Mouse (Mus musculus): ENCODE data around the gene Dgki.
"Not testable (repeated sequence)": the region's sequence is repeated elsewhere in the genome, so short reads cannot be mapped to it uniquely, and the experiment has no call there.

Dgki gene

GRCm38 (mm10) chr6:37150038-37150437 lies 149.9 kb downstream of the Dgki start:
- no peak for DNase-seq (ENCODE audit: low read depth)

DNA sequence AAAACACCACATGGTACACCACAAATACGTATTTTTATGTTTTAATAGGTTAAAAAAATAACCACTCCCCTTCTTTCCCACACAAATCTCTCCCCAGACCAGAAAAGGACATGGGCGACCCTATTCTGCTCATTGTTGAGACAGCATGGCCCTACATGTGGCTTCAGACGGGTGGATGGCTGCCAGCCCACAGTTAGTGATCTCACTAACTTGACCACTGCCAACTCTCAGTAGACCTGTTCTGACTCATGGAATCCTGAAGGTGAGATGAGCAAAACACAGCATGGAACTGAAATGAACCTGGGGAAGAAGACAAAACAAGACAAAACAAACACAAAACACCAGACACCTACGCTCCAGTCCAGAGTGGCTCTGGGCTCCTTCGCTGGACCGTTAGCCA lies 150.8 kb downstream of the Dgki start:
- DNase-seq (ENCODE audit: low read depth), result peak; percentile 13

GRCm38 (mm10) chr6:37147431-37148022 lies 152.5 kb downstream of the Dgki start:
- no peak for DNase-seq (ENCODE audit: low read depth)

DNA sequence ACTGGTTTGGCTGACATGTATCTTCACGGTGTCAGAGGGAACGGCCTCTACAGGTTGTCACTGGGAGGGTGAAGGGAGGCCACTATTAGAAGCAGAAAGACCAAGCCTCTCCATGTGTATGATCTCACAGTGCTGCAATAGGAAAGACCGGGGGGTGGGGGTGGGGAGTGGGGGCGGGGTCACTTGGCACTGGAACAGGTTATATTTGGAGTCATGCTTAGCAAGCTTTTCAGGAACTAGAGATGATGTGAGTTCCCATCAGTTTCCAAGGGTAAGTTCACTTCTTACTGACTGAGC lies 156.2 kb downstream of the Dgki start:
- DNase-seq (ENCODE audit: low read depth), result no peak

GRCm38 (mm10) chr6:37142991-37143866 lies 156.8 kb downstream of the Dgki start:
- DNase-seq (ENCODE audit: low read depth), result peak; percentile 77

GRCm38 (mm10) chr6:37138816-37139215 lies 161.2 kb downstream of the Dgki start:
- DNase-seq (ENCODE audit: low read depth), result no peak

- DNase-seq (ENCODE audit: low read depth), result no peak
These were observed 168.7 kb downstream of the Dgki start for GRCm38 (mm10) chr6:37131257-37131656.

DNA sequence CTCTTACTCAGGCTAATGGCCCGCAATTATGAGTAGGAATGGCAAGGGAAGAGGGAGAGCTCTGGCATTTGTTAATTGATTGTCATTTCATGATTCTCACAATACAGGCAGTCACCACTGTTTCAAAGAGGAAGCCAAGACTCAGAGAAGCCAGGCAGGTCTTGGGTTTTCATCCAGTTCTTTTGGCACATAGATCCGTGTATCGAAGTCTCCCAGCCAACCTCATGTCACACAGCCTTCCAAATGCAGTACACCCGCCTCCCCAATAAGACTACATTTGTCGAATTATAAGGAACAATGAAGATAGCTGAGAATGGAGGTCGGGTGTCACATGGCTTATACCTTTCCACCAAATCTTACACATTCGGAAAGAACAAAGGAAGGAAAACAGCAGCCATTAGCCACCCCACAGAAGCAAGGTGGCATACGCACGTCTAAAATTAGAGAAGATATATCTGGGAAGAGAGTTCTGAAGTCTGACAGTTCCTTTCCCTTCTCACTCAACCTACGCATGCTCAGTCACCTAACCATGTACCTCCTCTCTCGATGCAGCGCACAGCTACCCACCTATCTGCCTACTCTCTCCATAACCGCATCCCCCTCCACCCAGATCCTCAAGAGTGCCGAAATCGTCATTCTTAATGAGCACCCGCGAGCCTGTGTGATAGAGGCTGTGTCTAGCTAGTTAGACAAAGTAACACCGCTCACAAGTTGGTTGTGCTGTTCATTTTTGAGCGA lies 179.4 kb downstream of the Dgki start:
- no peak for DNase-seq (ENCODE audit: low read depth)

DNA sequence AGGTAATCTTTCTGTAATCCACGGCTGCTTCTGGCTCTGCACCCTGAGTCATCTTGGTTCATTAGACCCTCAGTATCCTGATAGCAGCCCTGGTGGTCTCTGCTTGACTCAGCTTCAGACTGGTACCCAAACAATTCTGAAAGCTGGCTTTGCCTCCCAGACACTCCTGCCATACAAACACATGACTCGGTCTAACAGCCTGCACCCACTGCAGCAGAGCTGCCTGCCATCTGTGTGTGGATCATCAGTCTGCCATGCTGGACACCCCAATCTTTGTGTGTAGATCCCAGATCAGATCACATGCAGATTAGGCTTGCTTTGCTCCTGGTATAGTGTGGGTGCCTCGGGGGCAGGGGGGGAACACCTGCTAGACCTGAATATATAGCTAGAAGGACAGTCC lies 180.8 kb downstream of the Dgki start:
- no peak for DNase-seq (ENCODE audit: low read depth)

DNA sequence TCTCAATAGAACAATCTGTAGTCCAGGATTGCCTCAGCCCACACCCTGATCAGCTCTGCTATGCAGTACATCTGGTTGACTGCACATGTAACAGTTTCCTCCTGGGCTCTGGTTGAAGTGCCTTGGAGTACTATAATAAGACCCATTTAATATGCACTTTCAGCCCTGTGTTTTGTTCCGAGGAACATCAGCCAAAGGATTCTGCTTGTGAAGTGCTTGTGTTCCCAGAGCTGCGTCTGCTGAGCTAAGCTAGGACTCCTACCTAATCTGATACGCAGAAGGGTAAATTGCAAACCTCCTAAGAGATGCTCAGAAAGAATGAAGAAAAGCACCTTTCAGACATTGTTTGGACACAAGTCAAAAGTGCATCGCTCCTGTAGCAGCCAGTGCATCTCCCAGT lies 186.9 kb downstream of the Dgki start:
- DNase-seq (ENCODE audit: low read depth), result no peak

- DNase-seq (ENCODE audit: low read depth), result not testable (repeated sequence)
These were observed 193.7 kb downstream of the Dgki start for GRCm38 (mm10) chr6:37106236-37106635.

GRCm38 (mm10) chr6:37100413-37100812 lies 199.6 kb downstream of the Dgki start:
- peak; percentile 17 for DNase-seq (ENCODE audit: low read depth)

GRCm38 (mm10) chr6:37097356-37098155 lies 202.4 kb downstream of the Dgki start:
- DNase-seq (ENCODE audit: low read depth), result peak; percentile 98

- no peak for DNase-seq (ENCODE audit: low read depth)
These were observed 203.1 kb downstream of the Dgki start for GRCm38 (mm10) chr6:37096840-37097305.

DNA sequence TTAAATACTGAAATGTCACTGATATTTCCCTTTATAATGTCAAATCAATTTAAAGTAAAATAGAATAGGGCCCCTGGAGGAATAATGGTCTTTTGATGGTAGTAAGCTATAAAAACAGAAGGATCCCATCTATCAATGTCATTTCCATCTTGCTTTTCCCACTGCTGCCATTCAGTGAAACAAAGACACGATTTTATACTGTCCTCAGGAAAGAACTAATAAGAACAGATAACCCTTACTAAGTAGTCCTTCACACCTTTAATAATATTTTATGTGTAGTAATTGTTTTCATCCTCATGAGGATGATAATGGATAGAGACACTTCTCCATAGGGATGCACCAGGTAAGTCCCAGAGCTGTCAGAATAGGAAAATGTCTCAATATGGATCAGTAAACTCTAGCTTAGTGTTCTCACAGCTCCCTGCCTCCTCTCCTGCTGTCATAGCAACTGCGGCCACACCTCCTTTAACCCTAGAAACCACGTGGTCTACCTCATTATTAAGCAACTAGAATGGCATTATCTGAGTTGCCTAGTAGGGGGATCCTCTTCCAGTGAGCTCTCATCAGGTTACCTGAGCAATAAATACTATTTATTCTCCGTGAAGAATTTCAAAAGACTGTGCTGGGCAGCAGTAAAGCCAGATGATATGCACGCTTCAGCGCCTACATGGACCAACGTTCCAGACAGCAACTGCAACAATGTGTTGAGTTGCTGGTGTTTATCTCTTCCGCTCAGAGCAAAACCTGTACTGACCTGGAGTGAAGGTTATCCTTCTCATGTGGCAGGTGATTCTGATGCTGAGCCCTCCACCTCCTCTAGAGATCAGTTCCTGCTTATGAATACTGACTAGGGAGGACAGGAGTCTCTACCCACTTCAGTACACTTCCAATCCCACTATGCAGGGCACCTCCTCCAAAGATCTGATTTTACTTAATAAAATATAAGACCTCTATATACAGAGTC lies 210.6 kb downstream of the Dgki start:
- DNase-seq (ENCODE audit: low read depth), result no peak

- no peak for DNase-seq (ENCODE audit: low read depth)
These were observed 217.0 kb downstream of the Dgki start for GRCm38 (mm10) chr6:37082990-37083389.

DNA sequence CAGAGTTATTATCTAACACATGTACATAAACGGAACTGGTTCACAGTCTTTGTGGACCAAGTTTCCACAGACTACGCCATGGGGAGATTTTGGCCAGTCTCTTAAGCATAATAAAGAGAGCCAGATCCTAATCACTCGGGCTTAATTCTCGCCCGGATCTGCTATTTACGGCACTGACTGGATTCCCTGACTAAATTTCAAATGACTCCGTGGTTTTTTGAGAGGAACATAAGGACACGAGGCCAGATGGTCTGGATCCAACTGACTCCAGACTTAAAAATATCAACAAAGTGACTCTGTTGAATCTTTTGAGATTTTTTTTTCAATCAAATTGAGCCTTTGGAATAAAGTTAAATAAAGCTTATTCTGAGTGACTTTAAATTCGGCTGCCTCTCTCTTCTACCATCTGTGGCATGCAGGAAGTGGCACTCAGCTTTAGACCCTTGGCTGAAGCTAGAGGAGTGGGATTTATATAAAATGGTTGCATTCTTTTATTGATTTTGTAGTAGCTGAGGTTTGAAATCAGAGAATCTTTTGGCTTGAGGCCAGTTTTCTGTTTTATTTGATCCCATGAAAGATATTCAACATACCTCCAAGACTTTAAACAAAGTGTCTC lies 227.5 kb downstream of the Dgki start:
- DNase-seq (ENCODE audit: low read depth), result no peak

DNA sequence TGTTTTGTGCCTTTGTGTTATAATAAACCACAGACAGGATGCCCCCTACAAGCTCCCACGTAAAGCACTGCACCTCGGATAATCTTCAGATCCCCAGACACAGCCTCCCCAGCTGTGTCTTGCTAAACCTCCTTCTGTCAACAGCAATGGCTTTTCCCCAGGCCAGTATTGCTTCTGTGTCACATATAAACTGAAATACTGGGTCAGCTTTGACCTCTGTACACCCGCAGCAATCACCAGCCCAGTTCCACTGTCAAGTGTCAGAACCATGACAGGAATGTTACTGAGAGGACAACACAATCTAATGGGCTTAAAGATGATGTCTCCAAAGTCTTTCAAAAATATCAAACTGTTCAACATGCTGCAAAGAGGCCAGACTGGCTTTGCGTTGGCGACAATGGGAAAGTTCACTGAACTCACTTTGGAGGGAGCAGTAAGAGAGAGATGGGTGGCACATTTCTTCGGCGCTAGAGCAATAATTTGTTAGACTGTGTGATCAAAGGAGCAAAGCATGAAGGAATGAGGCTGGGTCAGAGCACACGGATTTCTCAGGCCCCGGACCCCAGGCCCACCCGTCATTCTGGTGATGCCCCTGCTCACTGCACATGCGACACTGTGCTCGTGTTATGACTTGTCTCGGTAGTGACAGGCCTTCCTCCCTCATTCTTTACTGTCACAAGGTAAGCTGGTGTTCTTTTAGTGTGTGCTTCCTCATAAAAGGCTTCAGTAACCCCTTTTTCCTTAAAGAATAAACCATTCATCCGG lies 230.0 kb downstream of the Dgki start:
- DNase-seq (ENCODE audit: low read depth), result no peak

DNA sequence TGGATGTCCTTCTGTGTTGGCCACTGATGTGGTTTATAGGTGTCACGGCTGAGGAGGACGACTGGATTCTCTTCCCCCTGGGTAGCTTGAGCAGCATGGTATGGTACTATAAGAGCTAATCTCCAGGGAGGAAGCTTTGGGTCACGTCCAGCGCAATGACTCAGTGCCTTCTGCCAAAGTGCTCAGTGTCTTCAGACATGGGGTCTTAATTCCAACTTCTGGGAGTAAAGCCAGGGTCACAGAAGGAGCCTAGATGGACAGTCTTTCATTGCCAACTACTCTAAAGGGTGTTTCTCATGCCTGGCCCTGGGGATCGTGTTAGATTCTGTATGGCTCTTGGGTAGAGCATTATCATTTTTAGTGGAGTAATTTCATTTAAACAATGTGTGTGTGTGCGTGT lies 231.2 kb downstream of the Dgki start:
- no peak for DNase-seq (ENCODE audit: low read depth)

GRCm38 (mm10) chr6:37067357-37067756 lies 232.6 kb downstream of the Dgki start:
- DNase-seq (ENCODE audit: low read depth), result no peak
